Mouse (Mus musculus) stomach, embryonic 14.5 days (tissue): ENCODE results near the gene Unc13c. TPM values are rescaled to one million over a fixed set of nuclear protein-coding genes. Genes with fewer than 3 reads are reported as not detected.

Source experiments
- ATAC-seq: fragments of 200-750 bp; cut with Nextera tagmentation; 2 replicates; pipeline ENCODE4 v1.8.0; 2017; ENCODE audit warnings: low read depth, moderate TSS enrichment; ENCODE audit not compliant: insufficient number of reproducible peaks, insufficient read depth, low FRiP score
- H3K27ac ChIP-seq: fragments of 300-500 bp; sonication (generic); 2 replicates; pipeline ENCODE4 v1.5.1; 2014; ENCODE audit warnings: mild to moderate bottlenecking, low read length, moderate library complexity, mixed read lengths
- H3K27me3 ChIP-seq: fragments of 300-500 bp; sonication (generic); 2 replicates; pipeline ENCODE4 v1.6.1; 2014; ENCODE audit warnings: low read length, control low read depth, mixed read lengths; ENCODE audit not compliant: control insufficient read depth, insufficient read depth
- H3K36me3 ChIP-seq: fragments of 300-500 bp; sonication (generic); 2 replicates; pipeline ENCODE4 v1.6.1; 2014; ENCODE audit warnings: mild to moderate bottlenecking, control low read depth, low read length, moderate library complexity, mixed read lengths; ENCODE audit not compliant: control insufficient read depth, insufficient read depth
- H3K4me1 ChIP-seq: fragments of 300-500 bp; sonication (generic); 2 replicates; pipeline ENCODE4 v1.6.1; 2014; ENCODE audit warnings: low read length, control low read depth, mixed read lengths; ENCODE audit not compliant: control insufficient read depth, insufficient read depth
- H3K4me2 ChIP-seq: fragments of 300-500 bp; sonication (generic); replicated peaks from 2 replicates; pipeline ENCODE4 v1.6.1; 2014; ENCODE audit warnings: low read depth, low read length, control low read depth
- H3K4me3 ChIP-seq: fragments of 300-500 bp; sonication (generic); 2 replicates; pipeline ENCODE4 v1.5.1; 2014; ENCODE audit warnings: low read depth, low read length, control low read depth
- H3K9ac ChIP-seq: fragments of 300-500 bp; sonication (generic); replicated peaks from 2 replicates; pipeline ENCODE4 v1.6.1; 2014; ENCODE audit warnings: low read depth, mild to moderate bottlenecking, control low read depth, low read length, moderate library complexity, mixed read lengths
- H3K9me3 ChIP-seq: fragments of 300-500 bp; sonication (generic); 2 replicates; pipeline ENCODE4 v1.6.1; 2016; ENCODE audit warnings: low read depth, low read length, control low read depth; ENCODE audit not compliant: control insufficient read depth
- WGBS: fragments of 180-500 bp; shearing (Covaris S2); extraction: QIAGEN DNeasy Blood & Tissue Kit; methylation state at CpG from one replicate; pipeline ENCODE4 v1.1.7; 2014; 5-methylcytosine and 5-hydroxymethylcytosine counted together
- polyA plus RNA-seq: library from polyadenylated mRNA; unstranded; fragments of >200 nt; fragmentation: Nextera tagmentation; extraction: Ambion mirVana; gene quantifications from 2 replicates; pipeline ENCODE4 v1.2.1, GENCODE M21; 2014

Unc13c gene
- polyA plus RNA-seq, 1 experiment from 2014 or later: 2.0 TPM

DNA sequence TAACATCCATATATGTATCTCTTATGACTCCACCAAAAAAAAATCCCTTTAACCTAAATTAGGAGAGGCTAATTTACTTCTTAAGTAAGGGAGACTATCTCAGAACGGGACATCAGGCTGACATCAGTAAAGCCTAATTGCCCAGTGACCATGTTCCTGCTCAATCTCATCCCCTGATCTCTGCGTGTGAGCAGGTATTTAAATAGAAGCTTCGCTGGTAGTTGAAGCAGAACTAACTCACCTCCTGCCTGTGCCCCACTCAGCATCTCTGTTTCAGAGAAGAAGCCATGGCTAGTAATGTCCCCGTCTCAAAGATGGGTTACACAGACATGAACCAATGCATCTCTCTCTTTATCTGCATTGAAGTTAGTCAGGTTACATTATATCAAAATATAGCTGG, 255.3 kb downstream of the Unc13c start:
- Histone ChIP-seq H3K9me3 (no peaks in the 10 kb centered on the region), H3K27ac (no peak overlapping the region), H3K4me1 (no peaks in the 10 kb centered on the region), H3K27me3 (no peaks in the 10 kb centered on the region), H3K4me3 (no peak overlapping the region), H3K9ac (no peak overlapping the region), H3K4me2 (no peak overlapping the region), H3K36me3 (no peaks in the 10 kb centered on the region)
- ATAC-seq: no peak
- 63% methylated on average over 4 of the region's 4 CpGs for WGBS

- H3K9me3 ChIP-seq: no peaks in the 10 kb centered on the region
- no peaks in the 10 kb centered on the region for H3K4me1 ChIP-seq
- 61% methylated on average over 2 of the region's 2 CpGs for WGBS
- H3K27me3 ChIP-seq: no peaks in the 10 kb centered on the region
- H3K9ac ChIP-seq: no peak overlapping the region
- no peak overlapping the region for H3K4me3 ChIP-seq
- ATAC-seq: no peak
- no peak overlapping the region for H3K4me2 ChIP-seq
- H3K36me3 ChIP-seq: no peaks in the 10 kb centered on the region
- H3K27ac ChIP-seq: no peak overlapping the region
Measured at GRCm38 (mm10) chr9:73697103-73697502, 271.7 kb downstream of the Unc13c start.

DNA sequence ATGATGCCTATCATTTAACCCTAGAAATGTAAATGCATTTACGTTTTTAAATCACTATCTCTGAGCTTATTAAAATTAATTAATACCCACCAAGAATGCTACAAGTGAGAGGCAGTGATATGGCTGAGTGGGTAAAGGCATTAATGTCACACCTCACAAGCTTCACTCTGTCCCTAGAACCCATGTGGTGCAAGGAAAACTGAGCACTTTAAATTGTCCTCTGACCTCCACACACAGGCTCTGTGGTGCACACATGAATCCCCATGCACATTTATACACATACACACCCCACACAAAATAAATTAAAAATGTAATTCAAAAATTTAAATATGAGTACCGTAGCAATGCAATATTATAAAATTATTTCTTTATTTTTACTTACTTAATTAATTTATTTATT, 287.2 kb downstream of the Unc13c start:
- Histone ChIP-seq H3K4me3 (no peak overlapping the region), H3K9ac (no peak overlapping the region), H3K4me2 (no peak overlapping the region), H3K4me1 (no peaks in the 10 kb centered on the region), H3K27me3 (no peaks in the 10 kb centered on the region), H3K9me3 (no peaks in the 10 kb centered on the region), H3K27ac (no peak overlapping the region), H3K36me3 (no peaks in the 10 kb centered on the region)
- WGBS: 91% methylated on average over 2 of the region's 2 CpGs
- ATAC-seq: no peak

GRCm38 (mm10) chr9:73680545-73681495, 287.9 kb downstream of the Unc13c start:
- Histone ChIP-seq H3K4me2 (no peak overlapping the region), H3K36me3 (no peaks in the 10 kb centered on the region), H3K4me1 (no peaks in the 10 kb centered on the region), H3K4me3 (no peak overlapping the region), H3K9ac (no peak overlapping the region), H3K27me3 (no peaks in the 10 kb centered on the region), H3K9me3 (no peaks in the 10 kb centered on the region), H3K27ac (no peak overlapping the region)
- ATAC-seq: no peak
- WGBS: 55% methylated on average over 13 of the region's 13 CpGs

DNA sequence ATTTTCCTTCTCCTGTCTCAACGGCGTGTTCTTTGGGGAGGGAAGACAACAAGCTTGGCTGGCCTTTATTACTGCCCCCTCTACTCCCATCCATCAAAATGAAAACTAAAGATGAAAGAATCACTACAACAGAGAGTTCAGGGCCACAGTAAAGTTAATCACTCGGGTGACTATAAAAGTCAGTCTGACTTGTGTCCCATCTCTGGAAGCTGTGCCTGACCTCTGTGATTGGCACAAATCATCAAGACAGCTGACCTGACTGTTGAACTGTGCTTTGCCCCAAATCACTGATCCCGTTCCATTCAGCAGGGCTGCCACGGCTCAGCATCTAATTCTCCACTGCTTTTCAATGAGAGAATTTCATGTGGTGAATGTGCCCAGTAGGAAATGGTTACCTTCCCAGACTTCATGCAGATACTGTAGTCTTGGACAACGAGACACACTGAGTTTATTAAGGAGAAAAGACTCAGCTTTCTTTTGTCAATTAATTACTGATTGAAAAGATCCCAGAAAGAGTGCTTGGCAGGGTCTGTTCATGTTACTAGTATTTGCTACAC, 297.0 kb downstream of the Unc13c start:
- Histone ChIP-seq H3K4me2 (no peak overlapping the region), H3K9ac (no peak overlapping the region), H3K27ac (no peak overlapping the region), H3K4me3 (no peak overlapping the region), H3K4me1 (0 out of 2 replicates have a peak, but pooled peaks cover 3% of the 10 kb centered on the region), H3K9me3 (no peaks in the 10 kb centered on the region), H3K27me3 (no peaks in the 10 kb centered on the region), H3K36me3 (no peaks in the 10 kb centered on the region)
- 63% methylated on average over 6 of the region's 6 CpGs for WGBS
- no peak for ATAC-seq

DNA sequence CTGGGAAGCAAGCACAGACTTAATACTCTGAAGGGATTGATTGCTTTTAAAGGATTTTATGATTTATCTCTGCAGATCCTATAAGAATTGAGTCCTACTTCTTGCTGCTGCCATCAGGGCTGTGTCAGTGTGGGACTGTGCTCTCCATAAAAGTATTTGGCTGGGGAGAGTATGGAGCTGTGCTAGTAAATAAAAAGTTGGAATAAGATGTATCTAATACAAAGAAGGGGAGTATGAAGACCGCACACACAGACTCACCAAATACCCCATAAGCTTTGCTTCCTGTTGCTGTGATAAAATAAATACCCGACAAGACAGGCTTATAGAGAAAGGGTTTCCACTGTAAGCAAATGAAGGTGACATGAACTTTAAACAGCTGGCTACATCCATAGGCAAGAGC, 298.7 kb downstream of the Unc13c start:
- ATAC-seq: peak; percentile 67; the same call in 1 of the 2 replicates
- Histone ChIP-seq H3K9me3 (no peaks in the 10 kb centered on the region), H3K4me3 (no peak overlapping the region), H3K9ac (no peak overlapping the region), H3K27ac (no peak overlapping the region), H3K27me3 (no peaks in the 10 kb centered on the region), H3K4me2 (no peak overlapping the region), H3K4me1 (0 out of 2 replicates have a peak, but pooled peaks cover 3% of the 10 kb centered on the region), H3K36me3 (no peaks in the 10 kb centered on the region)
- 32% methylated on average over 2 of the region's 2 CpGs for WGBS

GRCm38 (mm10) chr9:73662839-73663238, 305.9 kb downstream of the Unc13c start:
- no peak overlapping the region for H3K4me3 ChIP-seq
- WGBS: 92% methylated on average over 7 of the region's 7 CpGs
- H3K4me2 ChIP-seq: no peak overlapping the region
- no peaks in the 10 kb centered on the region for H3K4me1 ChIP-seq
- no peaks in the 10 kb centered on the region for H3K36me3 ChIP-seq
- H3K27ac ChIP-seq: no peak overlapping the region
- ATAC-seq: no peak
- H3K27me3 ChIP-seq: no peaks in the 10 kb centered on the region
- H3K9me3 ChIP-seq: no peaks in the 10 kb centered on the region
- H3K9ac ChIP-seq: no peak overlapping the region

DNA sequence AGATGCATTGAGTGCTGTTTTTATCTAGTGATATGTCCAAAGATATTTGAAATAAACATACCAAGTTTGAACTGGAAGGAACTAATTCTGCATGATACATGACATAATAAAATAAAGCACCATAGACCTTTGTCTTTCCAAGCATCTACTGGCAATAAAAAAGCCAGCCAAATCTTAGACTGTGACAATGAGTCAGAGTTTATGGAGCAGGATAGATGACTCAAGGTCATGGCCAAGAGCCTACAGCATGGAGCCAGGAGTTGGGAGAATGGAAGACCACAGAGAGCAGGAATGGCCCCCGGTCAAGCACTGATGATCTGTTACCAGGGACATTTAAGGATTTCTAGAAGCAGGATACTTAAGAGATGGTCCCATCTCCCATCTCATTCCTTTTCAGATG, 319.7 kb downstream of the Unc13c start:
- Histone ChIP-seq H3K9me3 (no peaks in the 10 kb centered on the region), H3K4me1 (no peaks in the 10 kb centered on the region), H3K9ac (no peak overlapping the region), H3K36me3 (no peaks in the 10 kb centered on the region), H3K4me2 (no peak overlapping the region), H3K27me3 (no peaks in the 10 kb centered on the region), H3K4me3 (no peak overlapping the region), H3K27ac (no peak overlapping the region)
- 95% methylated on average over 1 of the region's 1 CpGs for WGBS
- no peak for ATAC-seq
